Mouse (Mus musculus): ENCODE data around the gene Mptx2. TPM values are rescaled to one million over a fixed set of nuclear protein-coding genes. Genes with fewer than 3 reads are reported as not detected.
"Not testable (repeated sequence)": the region's sequence is repeated elsewhere in the genome, so short reads cannot be mapped to it uniquely, and the experiment has no call there.

The Mptx2 gene
- total RNA-seq, 2 experiments from 2014 or later, result not detected

DNA sequence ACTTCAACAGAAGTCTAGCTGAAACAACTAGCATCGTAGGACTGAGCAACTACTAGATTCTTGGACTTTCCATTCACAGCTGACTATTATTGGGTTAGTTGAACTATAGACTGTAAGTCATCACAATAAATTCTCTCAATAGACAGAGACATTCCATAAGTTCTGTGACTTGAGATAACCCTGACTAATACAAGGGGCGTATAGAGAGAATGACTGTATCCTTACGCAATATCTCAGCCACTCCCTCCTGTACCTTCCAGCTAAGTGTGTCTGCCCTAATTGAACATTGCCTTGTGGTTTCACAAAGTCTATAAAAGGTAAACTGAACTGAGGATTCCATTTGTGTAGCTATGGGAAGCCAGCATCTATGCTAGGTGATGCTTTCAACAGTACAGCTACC lies 27.7 kb downstream of the Mptx2 start:
- Histone ChIP-seq H3K4me3 (no peak overlapping the region), H3K27ac (no peak overlapping the region)
- intact Hi-C loops (cut with DNase I), result no loop called here
- DNase-seq (ENCODE audit: extremely low spot score in 1 of 2, low spot score in 2 of 2), result no peak
- TF ChIP-seq CTCF (IDR thresholded peaks at IDR 0.05), result no peak

DNA sequence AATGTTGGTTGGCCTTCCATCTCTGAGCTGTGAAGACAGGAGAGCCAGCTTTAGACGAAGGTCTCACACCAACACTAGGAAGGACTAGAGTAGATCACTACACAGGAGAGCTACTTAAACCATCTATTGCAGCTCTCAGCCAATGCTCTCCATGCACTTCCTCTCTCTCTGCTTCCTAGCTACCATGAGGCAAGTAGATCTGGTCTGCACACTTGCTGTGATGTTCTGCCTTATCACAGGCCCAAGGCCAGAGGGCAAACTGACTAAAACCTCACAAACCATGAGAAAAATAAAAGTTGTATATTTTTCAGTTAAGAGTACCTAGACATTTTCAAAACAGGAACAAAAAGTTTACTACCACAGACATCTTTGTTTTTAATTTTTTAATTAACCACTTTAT lies 40.6 kb downstream of the Mptx2 start:
- intact Hi-C loops (cut with DNase I); H3K4me3 ChIP-seq; DNase-seq (ENCODE audit: extremely low spot score in 1 of 2, low spot score in 2 of 2); H3K27ac ChIP-seq: not testable (repeated sequence)

- TF ChIP-seq CTCF (IDR thresholded peaks at IDR 0.05), result no peak
- Histone ChIP-seq H3K27ac (no peak within 1 kb of the TSS), H3K4me3 (no peak within 1 kb of the TSS)
- intact Hi-C loops (cut with DNase I), result no loop called here
- no peak for DNase-seq (ENCODE audit: extremely low spot score in 1 of 2, low spot score in 2 of 2)
These were observed 50.5 kb downstream of the Mptx2 start, which contains the start of gene Fcer1a for GRCm38 (mm10) chr1:173227081-173227480. Fcer1a (minus strand) TSS chr1:173227214.

Other genes starting within 250 kb of the Mptx2 start
- not detected for gene Olfr1408, start 140.4 kb downstream of the Mptx2 start, total RNA-seq (2021)
- not detected for gene Olfr1406, start 87.1 kb downstream of the Mptx2 start, total RNA-seq (2021)
- gene Olfr218, start 80.0 kb downstream of the Mptx2 start, total RNA-seq (2021), result not detected
- not detected for gene Olfr1404, start 65.4 kb downstream of the Mptx2 start, total RNA-seq (2021)
- gene Fcer1a, start 50.6 kb downstream of the Mptx2 start, total RNA-seq (2021), result not detected
- gene Olfr418, start 11.8 kb downstream of the Mptx2 start, total RNA-seq (2021), result not detected
- 10 to 100 TPM; 81.0 to 90.2 TPM for gene Ackr1, start 56.0 kb upstream of the Mptx2 start, total RNA-seq (2021)
- 1 to 10 TPM; 2.5 to 4.1 TPM for gene Aim2, start 73.1 kb upstream of the Mptx2 start, total RNA-seq (2021)
- 100 to 1,000 TPM; 437 to 438 TPM for gene Cadm3, start 89.9 kb upstream of the Mptx2 start, total RNA-seq (2021)
- gene Ifi206, start 213.3 kb upstream of the Mptx2 start, total RNA-seq (2021), result not detected